Mouse (Mus musculus): ENCODE measurements at regions not wholly inside any gene's neighbourhood (a gene's known extent, or its start where the extent isn't known, plus 50 kb on each side); places are given as distances from the start of the nearest gene placed in this dataset.

- TF ChIP-seq CTCF (IDR thresholded peaks at IDR 0.05; ENCODE audit: insufficient read depth, low read length) (no peak), POLR2A (IDR thresholded peaks at IDR 0.05; ENCODE audit: borderline replicate concordance, extremely low read depth, low read depth, low read length) (no peak)
Measured at GRCm38 (mm10) chr8:18442212-18442611, 535.8 kb downstream of the Defb40 start.
